Mouse (Mus musculus): Measurements from ENCODE around the gene Ttll13. TPM values are rescaled to one million over a fixed set of nuclear protein-coding genes. Genes with fewer than 3 reads are reported as not detected.

Gene Ttll13
- polyA plus RNA-seq, 1 experiment from 2014 or later = 1.2 TPM

- H3K4me1 ChIP-seq (replicated peaks; ENCODE audit: control insufficient read depth, insufficient read depth, low read length) = no peaks in the 10 kb centered on the region
- H3K9ac ChIP-seq (ENCODE audit: low read length) = no peak overlapping the region
- H3K4me2 ChIP-seq (ENCODE audit: low read depth, low read length, severe bottlenecking) = no peak overlapping the region
- ATAC-seq (replicated peaks; ENCODE audit: low FRiP score) (no peak), DNase-seq (ENCODE audit: low spot score) (no peak)
- no peak overlapping the region for H3K27ac ChIP-seq (ENCODE audit: low read depth, low read length)
- no peaks in the 10 kb centered on the region for H3K9me3 ChIP-seq (ENCODE audit: control insufficient read depth, low read length)
- H3K4me3 ChIP-seq (ENCODE audit: low read depth, low read length) = no peak overlapping the region
- H3K27me3 ChIP-seq (ENCODE audit: control insufficient read depth, insufficient read depth, low read length) = no peaks in the 10 kb centered on the region
- WGBS = 91% methylated on average over 4 of the region's 4 CpGs
- H3K36me3 ChIP-seq (ENCODE audit: control insufficient read depth, insufficient read depth, low read length) = peaks cover 24% of the 10 kb centered on the region
Observed at GRCm38 (mm10) chr7:80221179-80221750, 24.9 kb upstream of the Ttll13 start.

GRCm38 (mm10) chr7:80227065-80227464 lies 19.1 kb upstream of the Ttll13 start:
- Histone ChIP-seq H3K4me2 (ENCODE audit: low read depth, low read length, severe bottlenecking) (no peak overlapping the region), H3K4me3 (ENCODE audit: low read depth, low read length) (no peak overlapping the region), H3K4me1 (replicated peaks; ENCODE audit: control insufficient read depth, insufficient read depth, low read length) (0 out of 2 replicates have a peak, but pooled peaks cover 5% of the 10 kb centered on the region), H3K27me3 (ENCODE audit: control insufficient read depth, insufficient read depth, low read length) (no peaks in the 10 kb centered on the region), H3K9me3 (ENCODE audit: control insufficient read depth, low read length) (no peaks in the 10 kb centered on the region), H3K9ac (ENCODE audit: low read length) (no peak overlapping the region), H3K36me3 (ENCODE audit: control insufficient read depth, insufficient read depth, low read length) (peaks cover 10% of the 10 kb centered on the region; the same call in 1 of the 2 replicates), H3K27ac (ENCODE audit: low read depth, low read length) (no peak overlapping the region)
- DNase-seq (ENCODE audit: low spot score) (no peak), ATAC-seq (replicated peaks; ENCODE audit: low FRiP score) (no peak)
- WGBS = 99% methylated on average over 4 of the region's 4 CpGs

GRCm38 (mm10) chr7:80230196-80230595 lies 16.0 kb upstream of the Ttll13 start:
- DNase-seq (ENCODE audit: low spot score) = no peak
- no peaks in the 10 kb centered on the region for H3K9me3 ChIP-seq (ENCODE audit: control insufficient read depth, low read length)
- H3K4me1 ChIP-seq (replicated peaks; ENCODE audit: control insufficient read depth, insufficient read depth, low read length) = 0 out of 2 replicates have a peak, but pooled peaks cover 8% of the 10 kb centered on the region
- H3K4me3 ChIP-seq (ENCODE audit: low read depth, low read length) = no peak overlapping the region
- no peak overlapping the region for H3K9ac ChIP-seq (ENCODE audit: low read length)
- H3K4me2 ChIP-seq (ENCODE audit: low read depth, low read length, severe bottlenecking) = no peak overlapping the region
- WGBS = 62% methylated on average over 6 of the region's 6 CpGs
- no peak for ATAC-seq (replicated peaks; ENCODE audit: low FRiP score)
- peaks cover 6% of the 10 kb centered on the region; the same call in 1 of the 2 replicates for H3K36me3 ChIP-seq (ENCODE audit: control insufficient read depth, insufficient read depth, low read length)
- H3K27ac ChIP-seq (ENCODE audit: low read depth, low read length) = no peak overlapping the region
- H3K27me3 ChIP-seq (ENCODE audit: control insufficient read depth, insufficient read depth, low read length) = no peaks in the 10 kb centered on the region

GRCm38 (mm10) chr7:80231971-80232488 lies 14.1 kb upstream of the Ttll13 start:
- no peaks in the 10 kb centered on the region for H3K27me3 ChIP-seq (ENCODE audit: control insufficient read depth, insufficient read depth, low read length)
- H3K4me1 ChIP-seq (replicated peaks; ENCODE audit: control insufficient read depth, insufficient read depth, low read length) = 0 out of 2 replicates have a peak, but pooled peaks cover 8% of the 10 kb centered on the region
- peaks cover 1% of the 10 kb centered on the region; the same call in 1 of the 2 replicates for H3K36me3 ChIP-seq (ENCODE audit: control insufficient read depth, insufficient read depth, low read length)
- peak overlapping the region; percentile 60 for H3K9ac ChIP-seq (ENCODE audit: low read length)
- peak overlapping the region; percentile 81 for H3K4me2 ChIP-seq (ENCODE audit: low read depth, low read length, severe bottlenecking)
- no peak overlapping the region for H3K27ac ChIP-seq (ENCODE audit: low read depth, low read length)
- DNase-seq (ENCODE audit: low spot score) = no peak
- peak overlapping the region; percentile 66 for H3K4me3 ChIP-seq (ENCODE audit: low read depth, low read length)
- no peaks in the 10 kb centered on the region for H3K9me3 ChIP-seq (ENCODE audit: control insufficient read depth, low read length)
- 1% methylated on average over 29 of the region's 29 CpGs for WGBS
- peak; percentile 39; the same call in 1 of the 2 replicates for ATAC-seq (replicated peaks; ENCODE audit: low FRiP score)

GRCm38 (mm10) chr7:80232489-80233029 lies 13.6 kb upstream of the Ttll13 start, which contains the start of the genes Cib1 and Gdpgp1:
Cib1 (minus strand) TSS chr7:80232813.
Gdpgp1 (plus strand) TSS chr7:80232865.
- ATAC-seq (replicated peaks; ENCODE audit: low FRiP score) (peak; percentile 97), DNase-seq (ENCODE audit: low spot score) (peak; percentile 99)
- 1% methylated on average over 49 of the region's 56 CpGs for WGBS
- no peak within 1 kb of the TSS for H3K27ac ChIP-seq (ENCODE audit: low read depth, low read length)
- H3K9me3 ChIP-seq (ENCODE audit: control insufficient read depth, low read length) = no peaks in the 10 kb centered on the region
- H3K4me2 ChIP-seq (ENCODE audit: low read depth, low read length, severe bottlenecking) = peak within 1 kb of the TSS; percentile 81
- 0 out of 2 replicates have a peak, but pooled peaks cover 8% of the 10 kb centered on the region for H3K4me1 ChIP-seq (replicated peaks; ENCODE audit: control insufficient read depth, insufficient read depth, low read length)
- no peaks in the 10 kb centered on the region for H3K36me3 ChIP-seq (ENCODE audit: control insufficient read depth, insufficient read depth, low read length)
- peak within 1 kb of the TSS; percentile 66 for H3K4me3 ChIP-seq (ENCODE audit: low read depth, low read length)
- H3K27me3 ChIP-seq (ENCODE audit: control insufficient read depth, insufficient read depth, low read length) = no peaks in the 10 kb centered on the region
- peak within 1 kb of the TSS; percentile 60 for H3K9ac ChIP-seq (ENCODE audit: low read length)

- Histone ChIP-seq H3K36me3 (ENCODE audit: control insufficient read depth, insufficient read depth, low read length) (no peaks in the 10 kb centered on the region), H3K4me1 (replicated peaks; ENCODE audit: control insufficient read depth, insufficient read depth, low read length) (0 out of 2 replicates have a peak, but pooled peaks cover 8% of the 10 kb centered on the region), H3K4me2 (ENCODE audit: low read depth, low read length, severe bottlenecking) (no peak overlapping the region), H3K27me3 (ENCODE audit: control insufficient read depth, insufficient read depth, low read length) (no peaks in the 10 kb centered on the region), H3K9ac (ENCODE audit: low read length) (no peak overlapping the region), H3K27ac (ENCODE audit: low read depth, low read length) (no peak overlapping the region), H3K4me3 (ENCODE audit: low read depth, low read length) (no peak overlapping the region), H3K9me3 (ENCODE audit: control insufficient read depth, low read length) (no peaks in the 10 kb centered on the region)
- no peak for DNase-seq (ENCODE audit: low spot score)
- no peak for ATAC-seq (replicated peaks; ENCODE audit: low FRiP score)
- 86% methylated on average over 9 of the region's 9 CpGs for WGBS
Observed at GRCm38 (mm10) chr7:80233799-80234198, 12.4 kb upstream of the Ttll13 start.

- Histone ChIP-seq H3K4me2 (ENCODE audit: low read depth, low read length, severe bottlenecking) (no peak overlapping the region), H3K27me3 (ENCODE audit: control insufficient read depth, insufficient read depth, low read length) (no peaks in the 10 kb centered on the region), H3K27ac (ENCODE audit: low read depth, low read length) (no peak overlapping the region), H3K9ac (ENCODE audit: low read length) (no peak overlapping the region), H3K4me3 (ENCODE audit: low read depth, low read length) (no peak overlapping the region), H3K9me3 (ENCODE audit: control insufficient read depth, low read length) (no peaks in the 10 kb centered on the region), H3K4me1 (replicated peaks; ENCODE audit: control insufficient read depth, insufficient read depth, low read length) (0 out of 2 replicates have a peak, but pooled peaks cover 3% of the 10 kb centered on the region), H3K36me3 (ENCODE audit: control insufficient read depth, insufficient read depth, low read length) (no peaks in the 10 kb centered on the region; the same call in 1 of the 2 replicates)
- DNase-seq (ENCODE audit: low spot score) = no peak
- no peak for ATAC-seq (replicated peaks; ENCODE audit: low FRiP score)
- WGBS = 89% methylated on average over 10 of the region's 10 CpGs
Observed at GRCm38 (mm10) chr7:80238542-80238941, 7.6 kb upstream of the Ttll13 start.

GRCm38 (mm10) chr7:80241661-80242060 lies 4.5 kb upstream of the Ttll13 start:
- H3K4me3 ChIP-seq (ENCODE audit: low read depth, low read length) = no peak overlapping the region
- no peaks in the 10 kb centered on the region for H3K27me3 ChIP-seq (ENCODE audit: control insufficient read depth, insufficient read depth, low read length)
- no peak overlapping the region for H3K27ac ChIP-seq (ENCODE audit: low read depth, low read length)
- DNase-seq (ENCODE audit: low spot score) (no peak), ATAC-seq (replicated peaks; ENCODE audit: low FRiP score) (no peak)
- no peak overlapping the region for H3K4me2 ChIP-seq (ENCODE audit: low read depth, low read length, severe bottlenecking)
- 95% methylated on average over 4 of the region's 4 CpGs for WGBS
- H3K9ac ChIP-seq (ENCODE audit: low read length) = no peak overlapping the region
- H3K4me1 ChIP-seq (replicated peaks; ENCODE audit: control insufficient read depth, insufficient read depth, low read length) = no peaks in the 10 kb centered on the region; the same call in 1 of the 2 replicates
- H3K9me3 ChIP-seq (ENCODE audit: control insufficient read depth, low read length) = no peaks in the 10 kb centered on the region
- no peaks in the 10 kb centered on the region; the same call in 1 of the 2 replicates for H3K36me3 ChIP-seq (ENCODE audit: control insufficient read depth, insufficient read depth, low read length)

Measured in forebrain, embryonic 11.5 days (tissue).